Mouse (Mus musculus) gastrocnemius, postnatal 14 days (tissue): ENCODE results near the gene Pdx1. TPM values are rescaled to one million over a fixed set of nuclear protein-coding genes. Genes with fewer than 3 reads are reported as not detected.

Source experiments
- DNase-seq: peaks from one replicate; pipeline ENCODE4 v3.0.0; 2021; ENCODE audit warnings: mixed read lengths
- intact Hi-C: fragments of 180-260 bp; cut with DNase I; formaldehyde crosslinking; loops from one replicate; pipeline ENCODE4 v1.15.1; 2025; ENCODE audit warnings: low total_unique reads
- long read RNA-seq, 2 experiments: library from polyadenylated mRNA; stranded (forward); transcript quantifications; one replicate each; pipeline ENCODE4 v2.0.0; 2021
- total RNA-seq, 2 experiments: library from RNA; stranded (reverse); gene quantifications; 2 replicates each; pipeline ENCODE4 v1.2.3; 2021

The Pdx1 gene
- total RNA-seq, result not detected
- long read RNA-seq, experiment 1, result 0 reads
- long read RNA-seq, experiment 2, result 0 reads

DNA sequence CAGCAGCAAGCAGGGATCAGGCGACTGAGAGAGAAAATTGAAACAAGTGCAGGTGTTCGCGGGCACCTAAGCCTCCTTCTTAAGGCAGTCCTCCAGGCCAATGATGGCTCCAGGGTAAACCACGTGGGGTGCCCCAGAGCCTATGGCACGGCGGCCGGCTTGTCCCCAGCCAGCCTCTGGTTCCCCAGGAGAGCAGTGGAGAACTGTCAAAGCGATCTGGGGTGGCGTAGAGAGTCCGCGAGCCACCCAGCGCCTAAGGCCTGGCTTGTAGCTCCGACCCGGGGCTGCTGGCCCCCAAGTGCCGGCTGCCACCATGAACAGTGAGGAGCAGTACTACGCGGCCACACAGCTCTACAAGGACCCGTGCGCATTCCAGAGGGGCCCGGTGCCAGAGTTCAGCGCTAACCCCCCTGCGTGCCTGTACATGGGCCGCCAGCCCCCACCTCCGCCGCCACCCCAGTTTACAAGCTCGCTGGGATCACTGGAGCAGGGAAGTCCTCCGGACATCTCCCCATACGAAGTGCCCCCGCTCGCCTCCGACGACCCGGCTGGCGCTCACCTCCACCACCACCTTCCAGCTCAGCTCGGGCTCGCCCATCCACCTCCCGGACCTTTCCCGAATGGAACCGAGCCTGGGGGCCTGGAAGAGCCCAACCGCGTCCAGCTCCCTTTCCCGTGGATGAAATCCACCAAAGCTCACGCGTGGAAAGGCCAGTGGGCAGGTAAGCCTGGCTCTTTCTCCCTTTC, at the start of gene Pdx1:
Gene Pdx1 (plus strand): TSS at position 34 of the 747 bp plus-strand sequence.
- DNase-seq, result no peak
- intact Hi-C loops, result no loop called here

- peak; percentile 83 for DNase-seq
- intact Hi-C loops, result loop anchor here (2.0 to 5.0 kb wide), 2 partner anchors 243 to 315 kb away; no protein-coding TSS in a partner anchor
Observed at GRCm38 (mm10) chr5:147227354-147228112, 42.2 kb upstream of the Pdx1 start.

- no peak for DNase-seq
- intact Hi-C loops, result no loop called here
Observed at GRCm38 (mm10) chr5:147235406-147236309, 34.1 kb upstream of the Pdx1 start.

DNA sequence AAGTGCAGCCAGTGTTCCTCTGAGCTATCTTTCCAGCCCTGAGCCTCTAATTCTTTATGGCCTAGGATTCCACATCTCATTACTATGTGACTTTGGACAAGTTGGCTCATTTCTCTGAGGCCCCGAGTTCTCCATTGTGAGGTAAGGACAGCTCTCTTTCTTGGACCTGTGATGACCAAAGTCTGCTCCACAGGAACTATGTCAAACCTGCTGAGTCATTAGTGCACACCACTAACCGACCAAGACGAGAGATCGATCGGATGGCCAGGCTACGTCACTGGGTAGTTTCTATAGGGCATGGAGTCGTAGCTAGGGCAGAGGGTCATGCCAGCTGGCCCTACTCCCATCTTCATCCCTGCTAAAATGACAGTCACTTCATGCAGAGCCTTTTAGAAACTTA, 25.9 kb upstream of the Pdx1 start:
- intact Hi-C loops, result no loop called here
- no peak for DNase-seq

DNA sequence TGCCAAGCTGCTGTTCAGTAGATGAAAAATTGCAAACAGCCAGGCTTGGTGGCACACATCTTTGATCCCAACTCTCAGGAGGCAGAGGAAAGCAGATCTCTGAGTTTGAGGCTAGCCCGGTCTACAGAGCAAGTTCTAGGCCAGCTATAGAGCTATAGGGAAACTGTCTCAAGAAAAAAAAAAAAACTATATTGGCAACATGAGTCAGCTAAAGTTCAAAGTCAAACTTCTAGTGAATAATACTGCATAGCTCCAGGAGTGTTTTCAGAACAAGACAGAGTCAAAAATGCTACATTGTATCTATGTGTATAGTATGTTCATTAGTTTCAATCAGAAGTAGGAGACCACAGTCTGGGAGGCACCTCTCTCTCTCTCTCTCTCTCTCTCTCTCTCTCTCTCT, 9.6 kb upstream of the Pdx1 start:
- DNase-seq, result no peak
- intact Hi-C loops, result no loop called here

DNA sequence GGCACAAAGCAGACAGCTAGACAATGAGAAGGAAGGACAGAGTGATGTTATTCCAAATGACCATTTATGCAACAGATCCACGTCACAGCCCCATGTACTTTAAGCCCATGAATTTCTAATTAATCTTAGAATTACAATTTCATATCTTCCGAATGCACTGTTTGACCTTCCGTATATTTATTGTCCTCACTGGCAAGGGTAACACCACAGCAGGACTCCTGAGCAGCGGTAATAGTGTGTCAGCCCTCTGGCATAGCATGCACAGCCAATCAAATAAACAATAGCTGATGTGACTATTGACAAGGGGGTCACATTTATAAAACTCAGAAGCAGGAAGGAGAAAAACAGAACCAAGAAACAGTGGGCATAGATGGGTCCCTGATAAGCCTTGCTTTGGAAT, 9.0 kb upstream of the Pdx1 start:
- intact Hi-C loops, result no loop called here

GRCm38 (mm10) chr5:147261899-147262541, 7.7 kb upstream of the Pdx1 start:
- DNase-seq, result no peak
- intact Hi-C loops, result no loop called here

More for the DNA sequence above, 9.0 kb upstream of the Pdx1 start:
- DNase-seq, result no peak

DNA sequence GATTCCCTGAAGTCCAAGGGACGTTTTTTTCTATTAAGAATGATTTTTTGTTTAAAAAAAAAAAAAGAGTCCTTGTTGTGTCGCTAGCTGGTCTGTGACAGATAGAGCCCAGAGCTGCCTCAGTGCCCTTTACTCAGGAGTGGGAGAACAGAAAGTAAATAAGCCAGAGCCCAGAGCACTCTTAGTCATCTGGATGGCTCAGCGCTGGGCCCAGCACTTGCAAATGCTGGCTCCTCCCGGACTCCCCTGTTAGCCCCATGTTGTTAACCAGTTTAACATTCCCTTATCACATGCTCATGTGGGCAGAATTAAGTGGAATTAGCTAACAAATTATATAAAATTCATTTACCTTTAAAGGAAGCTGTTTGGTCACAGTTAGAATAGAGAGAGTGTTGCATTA, 5.8 kb upstream of the Pdx1 start:
- intact Hi-C loops, result no loop called here

DNA sequence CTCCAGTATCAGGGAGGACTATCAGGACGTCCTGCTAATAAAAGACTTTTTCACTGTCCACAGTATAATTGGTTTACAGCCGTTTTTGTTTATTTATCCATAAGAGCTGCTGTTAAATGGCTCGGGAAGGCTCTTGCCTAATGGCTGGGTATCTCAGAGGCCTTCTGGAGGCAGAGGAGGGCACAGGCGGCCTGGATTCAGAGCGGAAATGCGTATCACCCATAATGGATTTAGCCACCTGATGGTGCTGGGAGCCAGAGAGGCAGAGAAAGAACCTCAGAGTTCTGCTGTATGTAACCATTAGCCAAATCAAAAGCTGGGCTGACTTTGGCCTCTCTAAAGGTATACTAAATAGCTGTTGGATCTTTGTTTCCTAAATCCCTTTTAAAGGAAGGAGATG, 2.3 kb upstream of the Pdx1 start:
- DNase-seq, result no peak
- intact Hi-C loops, result no loop called here

More for the DNA sequence above, 5.8 kb upstream of the Pdx1 start:
- no peak for DNase-seq

- intact Hi-C loops, result no loop called here
- DNase-seq, result no peak
Observed at GRCm38 (mm10) chr5:147268728-147269127, 1.0 kb upstream of the Pdx1 start.

DNA sequence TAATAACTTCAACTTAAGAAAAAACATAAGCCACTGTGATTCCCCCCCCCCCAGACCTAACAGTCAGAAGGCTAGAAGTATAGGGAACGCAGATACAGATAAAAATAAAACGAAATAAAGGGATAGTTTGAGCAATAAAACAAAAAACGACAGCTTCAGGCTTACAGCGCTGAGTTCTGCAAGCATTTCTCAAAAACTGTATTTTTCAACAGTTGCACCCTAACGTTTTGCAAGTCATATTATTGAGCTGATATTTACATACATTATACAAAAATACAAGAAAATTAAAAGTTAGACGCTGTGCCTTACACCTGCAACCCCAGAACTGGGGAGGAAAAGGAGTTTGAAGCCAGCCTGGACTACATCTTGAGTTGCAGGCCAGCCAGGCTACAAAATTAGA, 388 bp upstream of the Pdx1 start:
- no peak for DNase-seq
- intact Hi-C loops, result no loop called here

DNA sequence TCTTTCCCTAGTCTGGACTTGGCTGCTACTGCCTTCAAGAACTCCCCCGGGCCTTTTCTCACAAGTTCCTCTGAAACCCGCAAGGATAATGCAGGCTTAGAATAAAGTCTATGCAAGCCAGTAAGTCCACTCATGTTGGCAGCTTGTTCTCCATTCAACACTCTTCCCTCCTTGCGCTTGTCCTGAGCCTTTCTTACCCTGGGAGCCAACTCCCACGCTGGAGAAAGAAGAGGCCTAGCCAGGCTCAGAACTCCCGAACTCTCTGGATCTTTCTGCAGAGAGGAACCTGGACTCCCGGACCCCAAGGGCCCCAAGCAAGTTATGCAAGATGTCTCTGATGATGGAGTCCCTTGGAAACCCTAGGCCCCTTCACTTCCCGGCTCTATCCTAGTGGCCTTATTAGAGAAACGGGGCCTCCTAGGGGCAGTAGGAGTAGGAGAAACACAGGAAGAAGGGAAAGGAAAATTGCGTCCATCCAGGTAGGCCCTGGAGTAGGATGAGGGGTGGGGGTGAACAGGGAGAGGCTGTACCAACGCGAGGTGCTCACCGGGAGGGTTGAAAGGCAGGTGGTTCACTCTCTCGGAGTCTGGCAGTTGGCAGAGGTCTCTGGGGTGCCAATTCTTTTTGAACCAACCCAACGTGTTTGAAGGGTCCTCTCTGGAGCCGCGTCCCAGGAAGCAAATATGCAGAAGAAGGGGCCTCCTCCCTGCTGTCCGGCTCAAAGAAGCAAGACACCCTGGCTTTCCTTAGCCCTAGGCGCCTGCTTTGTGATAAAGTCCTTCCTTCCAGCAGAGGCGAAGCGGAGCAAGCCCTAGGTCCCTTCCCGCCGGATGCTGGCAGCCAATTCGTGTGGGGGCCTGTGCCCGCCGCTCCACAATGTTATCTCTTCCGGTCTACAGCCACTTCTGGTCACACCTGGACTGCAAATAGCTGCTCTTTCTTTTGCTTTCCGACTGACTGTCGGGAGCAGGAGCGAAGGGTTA, 1.2 kb downstream of the Pdx1 start:
- no peak for DNase-seq
- intact Hi-C loops, result no loop called here

DNA sequence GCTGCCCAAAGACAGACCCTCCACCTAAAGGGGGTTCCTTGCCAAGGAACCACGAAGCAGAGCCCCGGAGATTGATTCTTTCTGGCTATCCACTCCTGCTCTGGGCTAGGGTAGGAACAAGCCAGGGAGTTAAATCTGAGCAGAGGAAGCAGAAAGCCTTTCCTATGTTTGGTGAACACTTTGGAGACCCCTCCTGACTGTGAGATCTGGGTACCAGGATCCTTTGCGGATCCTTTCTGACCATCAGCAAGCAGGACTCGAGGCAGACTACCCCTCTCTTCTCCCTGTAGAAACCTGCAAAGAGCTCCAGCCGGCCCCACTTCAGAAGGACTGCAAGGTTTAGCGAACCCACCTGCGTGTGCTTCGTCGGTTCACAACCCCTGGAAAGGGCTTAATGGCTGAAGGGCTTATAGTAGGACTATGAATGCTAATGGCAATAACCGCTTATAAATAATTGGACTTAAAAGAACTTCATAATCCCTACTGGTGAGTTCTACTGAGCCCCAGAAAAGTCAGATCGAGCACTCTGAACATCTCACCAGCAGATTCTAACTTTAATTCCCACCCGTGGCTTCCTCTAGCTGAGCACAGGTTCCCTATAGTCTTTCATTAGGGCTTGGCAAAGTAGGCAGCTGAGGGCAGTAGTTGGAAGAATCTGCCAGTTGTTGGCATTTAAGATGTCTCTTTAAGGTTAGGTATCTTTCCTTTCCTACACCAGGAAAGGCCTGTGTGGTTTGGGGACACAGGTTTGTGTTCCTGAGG, 2.5 kb downstream of the Pdx1 start:
- intact Hi-C loops, result no loop called here
- no peak for DNase-seq

- intact Hi-C loops, result no loop called here
- no peak for DNase-seq
Observed at GRCm38 (mm10) chr5:147272808-147273345, 3.1 kb downstream of the Pdx1 start.

- intact Hi-C loops, result no loop called here
- DNase-seq, result no peak
Observed at GRCm38 (mm10) chr5:147274174-147275141, 4.7 kb downstream of the Pdx1 start.

- no peak for DNase-seq
- intact Hi-C loops, result no loop called here
Observed at GRCm38 (mm10) chr5:147275761-147276160, 6.0 kb downstream of the Pdx1 start.
